Mouse (Mus musculus) lung, embryonic 14.5 days (tissue): Measurements from ENCODE around the gene Ctsl. TPM values are rescaled to one million over a fixed set of nuclear protein-coding genes. Genes with fewer than 3 reads are reported as not detected.

Experiments
- ATAC-seq: fragments of 200-750 bp; cut with Nextera tagmentation; 2 replicates; pipeline ENCODE4 v1.8.0; 2017; ENCODE audit warnings: mild to moderate bottlenecking, moderate TSS enrichment, moderate library complexity; ENCODE audit not compliant: insufficient read depth
- DNase-seq: peaks from one replicate; pipeline ENCODE4 v3.0.0-alpha.2; 2015
- H3K27ac ChIP-seq: fragments of 300-500 bp; sonication (generic); 2 replicates; pipeline ENCODE4 v1.5.1; 2014; ENCODE audit warnings: low read depth, mild to moderate bottlenecking, moderate library complexity
- H3K27me3 ChIP-seq: fragments of 300-500 bp; sonication (generic); 2 replicates; pipeline ENCODE4 v1.6.1; 2014; ENCODE audit warnings: low read length, control low read depth; ENCODE audit not compliant: insufficient read depth
- H3K36me3 ChIP-seq: fragments of 300-500 bp; sonication (generic); 2 replicates; pipeline ENCODE4 v1.6.1; 2014; ENCODE audit warnings: control low read depth; ENCODE audit not compliant: insufficient read depth
- H3K4me1 ChIP-seq: fragments of 300-500 bp; sonication (generic); 2 replicates; pipeline ENCODE4 v1.6.1; 2014; ENCODE audit warnings: antibody characterized with exemption, control low read depth; ENCODE audit not compliant: insufficient read depth
- H3K4me2 ChIP-seq: fragments of 300-500 bp; sonication (generic); 2 replicates; pipeline ENCODE4 v1.6.1; 2014; ENCODE audit warnings: mild to moderate bottlenecking
- H3K4me3 ChIP-seq: fragments of 300-500 bp; sonication (generic); 2 replicates; pipeline ENCODE4 v1.5.1; 2014; ENCODE audit warnings: low read depth, low read length
- H3K9ac ChIP-seq: fragments of 300-500 bp; sonication (generic); 2 replicates; pipeline ENCODE4 v1.6.1; 2014
- H3K9me3 ChIP-seq: fragments of 300-500 bp; sonication (generic); 2 replicates; pipeline ENCODE4 v1.6.1; 2016; ENCODE audit warnings: low read depth, low read length, control low read depth
- CTCF ChIP-seq: IDR thresholded peaks from 2 replicates; pipeline ENCODE4 v1.5.1; 2016; ENCODE audit warnings: antibody characterized with exemption, low read depth
- WGBS: fragments of 180-500 bp; shearing (Covaris S2); extraction: QIAGEN DNeasy Blood & Tissue Kit; methylation state at CpG from one replicate; pipeline ENCODE4 v1.1.7; 2014; 5-methylcytosine and 5-hydroxymethylcytosine counted together
- polyA plus RNA-seq: library from polyadenylated mRNA; unstranded; fragments of >200 nt; fragmentation: Nextera tagmentation; extraction: Ambion mirVana; gene quantifications from 2 replicates; pipeline ENCODE4 v1.2.1, GENCODE M21; 2014

Ctsl gene
- polyA plus RNA-seq, 1 experiment from 2014 or later, result 130 TPM

DNA sequence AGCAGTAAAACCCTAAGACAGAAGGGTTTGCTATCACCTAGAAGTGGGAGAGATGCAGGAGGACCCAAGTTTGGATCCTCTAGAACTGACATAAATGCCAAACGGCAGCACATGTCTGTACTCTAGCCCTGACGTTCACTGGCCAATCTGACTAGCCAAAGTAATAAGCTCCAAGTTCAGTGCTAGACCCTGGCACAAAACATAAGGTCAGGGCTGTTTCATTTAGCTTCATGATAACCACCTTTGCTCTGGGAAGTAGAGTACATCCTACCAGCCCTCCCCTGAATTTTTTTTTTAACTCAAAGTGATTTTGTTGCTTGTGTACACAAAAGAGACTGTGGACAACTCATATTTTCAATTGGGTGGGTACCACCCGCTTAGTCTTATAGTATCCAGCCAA lies 9.7 kb downstream of the Ctsl start:
- H3K4me3 ChIP-seq, result no peak overlapping the region
- no peaks in the 10 kb centered on the region for H3K9me3 ChIP-seq
- WGBS, result 88% methylated on average over 3 of the region's 3 CpGs
- H3K4me2 ChIP-seq, result no peak overlapping the region
- H3K27me3 ChIP-seq, result no peaks in the 10 kb centered on the region
- no peak for ATAC-seq
- H3K27ac ChIP-seq, result no peak overlapping the region
- H3K9ac ChIP-seq, result no peak overlapping the region
- no peaks in the 10 kb centered on the region for H3K4me1 ChIP-seq
- no peak for TF ChIP-seq CTCF
- no peak for DNase-seq
- H3K36me3 ChIP-seq, result peaks cover 27% of the 10 kb centered on the region

DNA sequence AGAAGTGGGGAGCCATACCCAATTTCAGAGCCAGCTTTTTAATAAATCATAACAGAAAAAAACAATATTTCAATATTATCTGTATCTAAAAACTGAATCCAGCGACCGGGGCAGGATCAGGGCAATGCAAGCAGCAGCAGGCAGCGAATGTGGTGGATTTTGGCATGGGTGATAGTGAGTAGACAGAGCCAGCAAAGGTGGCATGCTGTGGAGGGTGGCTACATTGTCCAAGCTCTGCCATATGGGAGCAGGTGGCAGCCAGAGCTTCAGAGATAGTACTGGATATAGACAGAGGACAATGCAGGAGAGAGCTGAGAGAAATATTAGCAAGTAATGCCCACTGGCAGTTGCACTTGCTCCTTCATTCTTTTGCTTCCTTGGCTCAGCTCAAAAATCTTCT lies 11.0 kb downstream of the Ctsl start:
- no peak for ATAC-seq
- TF ChIP-seq CTCF, result no peak
- H3K9me3 ChIP-seq, result no peaks in the 10 kb centered on the region
- no peaks in the 10 kb centered on the region for H3K27me3 ChIP-seq
- H3K27ac ChIP-seq, result no peak overlapping the region
- peaks cover 15% of the 10 kb centered on the region for H3K36me3 ChIP-seq
- H3K9ac ChIP-seq, result no peak overlapping the region
- no peak for DNase-seq
- H3K4me1 ChIP-seq, result no peaks in the 10 kb centered on the region
- no peak overlapping the region for H3K4me3 ChIP-seq
- H3K4me2 ChIP-seq, result no peak overlapping the region
- WGBS, result 87% methylated on average over 3 of the region's 3 CpGs

DNA sequence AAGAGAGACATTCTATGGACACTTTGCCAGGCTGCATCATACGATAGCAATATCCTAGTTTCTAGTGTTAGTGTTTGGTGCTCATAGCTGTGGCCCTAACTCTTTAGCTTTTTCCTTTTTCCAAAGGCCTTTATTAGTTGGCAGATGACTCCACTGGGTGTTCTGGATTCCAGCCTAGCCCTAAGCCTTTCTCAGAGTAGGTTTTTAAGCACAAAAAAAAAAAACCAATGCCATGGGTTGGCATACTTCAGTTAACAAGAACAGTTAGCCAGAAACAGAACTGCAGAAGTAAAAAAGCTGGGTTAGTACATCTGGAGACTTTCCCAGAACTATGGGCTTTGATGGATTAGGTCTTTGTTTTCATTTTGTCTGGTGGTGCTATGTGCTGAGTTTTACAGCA lies 12.2 kb downstream of the Ctsl start:
- Histone ChIP-seq H3K27ac (no peak overlapping the region), H3K27me3 (no peaks in the 10 kb centered on the region), H3K4me2 (no peak overlapping the region), H3K4me1 (no peaks in the 10 kb centered on the region), H3K4me3 (no peak overlapping the region), H3K36me3 (peaks cover 2% of the 10 kb centered on the region), H3K9ac (no peak overlapping the region), H3K9me3 (no peaks in the 10 kb centered on the region)
- WGBS, result 83% methylated on average over 1 of the region's 1 CpGs
- no peak for TF ChIP-seq CTCF
- ATAC-seq (no peak), DNase-seq (no peak)

DNA sequence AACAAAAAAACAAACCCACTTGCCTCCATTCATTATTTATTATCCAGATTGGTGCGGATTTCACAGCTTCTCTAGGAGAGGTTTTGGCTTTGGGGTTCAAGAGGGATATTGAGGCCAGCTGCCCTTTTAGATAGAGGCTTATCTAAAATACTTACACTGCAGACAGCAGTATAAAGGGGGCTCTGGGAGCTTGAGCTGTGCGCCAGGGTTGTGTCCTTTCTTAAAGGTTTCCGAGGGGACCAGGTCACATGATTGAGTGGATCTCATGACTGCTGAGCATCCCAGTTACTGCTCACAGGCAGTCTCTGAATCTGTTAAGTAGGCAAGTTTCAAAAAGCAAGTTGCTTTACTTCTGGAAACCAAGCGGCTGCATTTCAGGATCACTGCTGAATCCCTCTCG lies 13.3 kb downstream of the Ctsl start:
- no peak for ATAC-seq
- Histone ChIP-seq H3K4me2 (no peak overlapping the region), H3K4me3 (no peak overlapping the region), H3K4me1 (no peaks in the 10 kb centered on the region), H3K36me3 (no peaks in the 10 kb centered on the region), H3K27me3 (no peaks in the 10 kb centered on the region), H3K9me3 (no peaks in the 10 kb centered on the region), H3K9ac (no peak overlapping the region), H3K27ac (no peak overlapping the region)
- TF ChIP-seq CTCF, result no peak
- DNase-seq, result no peak
- WGBS, result 67% methylated on average over 5 of the region's 5 CpGs

DNA sequence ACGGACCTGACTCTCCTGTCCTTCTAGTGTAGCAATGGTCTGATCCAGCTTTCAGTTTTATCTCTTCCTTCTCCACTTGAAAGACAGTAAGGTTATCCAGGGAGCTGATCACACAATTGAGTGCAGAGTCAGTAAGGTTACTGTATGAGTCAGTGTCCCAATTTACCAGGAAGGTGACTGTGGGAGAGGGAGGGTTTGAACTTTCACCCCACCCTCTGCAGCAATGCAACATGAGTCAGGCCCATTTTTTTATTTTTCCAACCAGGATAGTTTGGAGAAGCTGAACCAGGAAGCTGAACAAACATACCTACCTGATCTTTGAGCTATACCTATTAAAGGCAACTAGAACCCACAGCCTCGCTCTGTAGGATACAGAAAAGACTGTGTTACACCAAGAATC lies 21.2 kb downstream of the Ctsl start:
- no peak for TF ChIP-seq CTCF
- ATAC-seq (no peak), DNase-seq (no peak)
- Histone ChIP-seq H3K27ac (no peak overlapping the region), H3K4me2 (no peak overlapping the region), H3K4me3 (no peak overlapping the region), H3K27me3 (no peaks in the 10 kb centered on the region), H3K9me3 (no peaks in the 10 kb centered on the region), H3K36me3 (no peaks in the 10 kb centered on the region), H3K4me1 (no peaks in the 10 kb centered on the region), H3K9ac (no peak overlapping the region)
- WGBS, result 74% methylated on average over 2 of the region's 2 CpGs

DNA sequence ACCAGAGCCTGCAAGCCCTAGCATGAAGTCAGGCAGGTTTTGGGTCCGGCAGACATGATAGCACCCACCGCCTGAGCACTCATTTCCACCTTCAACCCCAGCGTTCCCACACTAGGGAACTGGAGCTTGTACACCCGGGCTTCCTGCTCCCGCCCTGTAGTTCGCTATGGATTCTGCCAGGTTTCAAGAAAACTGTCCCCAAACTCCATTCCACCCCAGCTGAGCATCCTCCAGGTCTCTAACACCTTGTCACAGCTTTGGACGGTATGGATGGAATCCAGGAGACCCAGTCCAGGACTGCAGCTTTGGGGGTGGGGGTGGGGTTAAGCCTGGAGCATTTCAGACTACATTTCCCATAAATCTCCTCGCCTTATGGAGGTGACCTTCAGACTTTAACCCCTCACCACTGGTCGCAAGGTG lies 26.6 kb downstream of the Ctsl start:
- under 1% methylated on average over 9 of the region's 9 CpGs for WGBS
- Histone ChIP-seq H3K27ac (no peak overlapping the region), H3K9me3 (no peaks in the 10 kb centered on the region), H3K4me1 (no peaks in the 10 kb centered on the region), H3K4me2 (peak overlapping the region; percentile 65), H3K4me3 (peak overlapping the region; percentile 40), H3K36me3 (no peaks in the 10 kb centered on the region), H3K27me3 (no peaks in the 10 kb centered on the region), H3K9ac (peak overlapping the region; percentile 44)
- ATAC-seq (peak; percentile 80), DNase-seq (peak; percentile 5)
- TF ChIP-seq CTCF, result no peak

DNA sequence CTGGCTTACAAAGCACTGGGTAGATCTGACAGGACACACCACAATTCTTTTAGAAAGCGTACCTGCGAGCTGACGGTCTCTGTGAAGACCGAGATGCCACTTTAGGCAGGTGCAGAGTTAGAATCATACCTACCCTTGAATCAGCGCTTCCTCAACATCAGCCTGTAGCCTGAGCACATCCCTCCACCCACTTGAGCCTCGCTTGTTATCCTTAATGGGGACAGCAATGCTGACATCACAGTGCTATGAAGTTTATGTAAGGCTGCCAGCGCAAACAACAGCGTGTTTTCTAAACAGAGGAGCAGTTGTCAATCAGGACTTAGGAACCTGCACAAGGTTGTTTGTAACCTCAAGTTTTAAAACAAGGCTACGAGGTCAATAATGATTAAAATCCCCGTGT lies 27.1 kb downstream of the Ctsl start:
- H3K27ac ChIP-seq, result no peak overlapping the region
- peak overlapping the region; percentile 65 for H3K4me2 ChIP-seq
- no peak for ATAC-seq
- peak; percentile 5 for DNase-seq
- H3K9me3 ChIP-seq, result no peaks in the 10 kb centered on the region
- WGBS, result 21% methylated on average over 10 of the region's 10 CpGs
- H3K4me3 ChIP-seq, result peak overlapping the region; percentile 40
- no peaks in the 10 kb centered on the region for H3K36me3 ChIP-seq
- H3K27me3 ChIP-seq, result no peaks in the 10 kb centered on the region
- H3K4me1 ChIP-seq, result no peaks in the 10 kb centered on the region
- TF ChIP-seq CTCF, result no peak
- H3K9ac ChIP-seq, result peak overlapping the region; percentile 44

DNA sequence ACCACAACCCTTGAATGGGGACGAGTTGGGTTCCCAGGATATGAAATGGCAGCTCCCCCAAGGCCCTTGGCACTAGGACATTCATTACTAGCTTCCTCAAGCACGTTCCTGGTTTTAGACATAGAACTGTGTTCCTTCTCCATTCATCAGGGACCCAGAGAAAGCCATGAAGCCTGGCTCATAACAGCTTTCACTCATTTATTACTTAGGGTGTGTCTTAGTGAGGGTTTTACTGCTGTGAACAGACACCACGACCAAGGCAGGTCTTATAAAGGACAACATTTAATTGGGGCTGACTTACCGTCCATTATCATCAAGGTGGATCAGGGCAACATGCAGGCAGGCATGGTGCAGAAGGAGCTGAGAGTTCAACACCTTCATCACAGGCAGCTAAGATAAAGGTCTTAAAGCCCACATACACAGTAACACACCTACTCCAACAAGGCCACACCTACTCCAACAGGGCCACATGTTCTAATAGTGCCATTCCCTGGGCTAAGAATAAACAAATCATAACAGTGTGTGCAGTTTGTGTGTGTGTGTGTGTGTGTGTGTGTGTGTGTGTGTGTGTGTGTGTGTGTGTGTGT lies 35.1 kb downstream of the Ctsl start:
- ATAC-seq, result no peak
- DNase-seq, result no peak
- Histone ChIP-seq H3K27me3 (no peaks in the 10 kb centered on the region), H3K4me1 (no peaks in the 10 kb centered on the region), H3K36me3 (no peaks in the 10 kb centered on the region), H3K4me2 (no peak overlapping the region), H3K9ac (no peak overlapping the region), H3K27ac (no peak overlapping the region), H3K9me3 (no peaks in the 10 kb centered on the region), H3K4me3 (no peak overlapping the region)
- WGBS, result 60% methylated on average over 4 of the region's 4 CpGs
- TF ChIP-seq CTCF, result no peak
